Mouse (Mus musculus): ENCODE results near the gene Lrrc8b.

Lrrc8b gene

GRCm38 (mm10) chr5:105483632-105484031, 68.1 kb downstream of the Lrrc8b start:
- no peak for DNase-seq (ENCODE audit: low read depth, low spot score)

GRCm38 (mm10) chr5:105484247-105484646, 68.7 kb downstream of the Lrrc8b start:
- DNase-seq (ENCODE audit: low read depth, low spot score) = no peak

GRCm38 (mm10) chr5:105484891-105485290, 69.3 kb downstream of the Lrrc8b start:
- no peak for DNase-seq (ENCODE audit: low read depth, low spot score)

GRCm38 (mm10) chr5:105490211-105490610, 74.6 kb downstream of the Lrrc8b start:
- DNase-seq (ENCODE audit: low read depth, low spot score) = no peak

GRCm38 (mm10) chr5:105491389-105491788, 75.8 kb downstream of the Lrrc8b start:
- peak; percentile 40 for DNase-seq (ENCODE audit: low read depth, low spot score)

- no peak for DNase-seq (ENCODE audit: low read depth, low spot score)
Observed at GRCm38 (mm10) chr5:105492367-105493246, 77.0 kb downstream of the Lrrc8b start.

GRCm38 (mm10) chr5:105493377-105493776, 77.8 kb downstream of the Lrrc8b start:
- no peak for DNase-seq (ENCODE audit: low read depth, low spot score)

- no peak for DNase-seq (ENCODE audit: low read depth, low spot score)
Observed at GRCm38 (mm10) chr5:105494246-105494917, 78.8 kb downstream of the Lrrc8b start.

GRCm38 (mm10) chr5:105494918-105495901, 79.6 kb downstream of the Lrrc8b start:
- DNase-seq (ENCODE audit: low read depth, low spot score) = peak; percentile 84

- DNase-seq (ENCODE audit: low read depth, low spot score) = no peak
Observed at GRCm38 (mm10) chr5:105496133-105496532, 80.6 kb downstream of the Lrrc8b start.

- DNase-seq (ENCODE audit: low read depth, low spot score) = no peak
Observed at GRCm38 (mm10) chr5:105496586-105496985, 81.0 kb downstream of the Lrrc8b start.

GRCm38 (mm10) chr5:105498429-105499000, 82.9 kb downstream of the Lrrc8b start:
- no peak for DNase-seq (ENCODE audit: low read depth, low spot score)

- DNase-seq (ENCODE audit: low read depth, low spot score) = no peak
Observed at GRCm38 (mm10) chr5:105499396-105499795, 83.8 kb downstream of the Lrrc8b start.

GRCm38 (mm10) chr5:105500132-105501121, 84.9 kb downstream of the Lrrc8b start:
- DNase-seq (ENCODE audit: low read depth, low spot score) = no peak

GRCm38 (mm10) chr5:105501136-105501535, 85.6 kb downstream of the Lrrc8b start:
- no peak for DNase-seq (ENCODE audit: low read depth, low spot score)

GRCm38 (mm10) chr5:105508813-105509212, 93.2 kb downstream of the Lrrc8b start:
- DNase-seq (ENCODE audit: low read depth, low spot score) = no peak

GRCm38 (mm10) chr5:105512297-105512696, 96.7 kb downstream of the Lrrc8b start:
- DNase-seq (ENCODE audit: low read depth, low spot score) = no peak

- no peak for DNase-seq (ENCODE audit: low read depth, low spot score)
Observed at GRCm38 (mm10) chr5:105515532-105515931, 100.0 kb downstream of the Lrrc8b start.

GRCm38 (mm10) chr5:105516290-105516689, 100.7 kb downstream of the Lrrc8b start:
- DNase-seq (ENCODE audit: low read depth, low spot score) = no peak
